Mouse (Mus musculus): ENCODE measurements at regions not wholly inside any gene's neighbourhood (a gene's known extent, or its start where the extent isn't known, plus 50 kb on each side); places are given as distances from the start of the nearest gene placed in this dataset.

- Histone ChIP-seq H3K36me3 (ENCODE audit: control insufficient read depth, insufficient read depth, low read length) (no peaks in the 10 kb centered on the region), H3K4me2 (ENCODE audit: low read length) (no peak overlapping the region), H3K4me3 (replicated peaks; ENCODE audit: low read depth, low read length) (no peak overlapping the region), H3K27ac (replicated peaks; ENCODE audit: low read depth, low read length) (no peak overlapping the region), H3K27me3 (ENCODE audit: control insufficient read depth, insufficient read depth, low read length) (no peaks in the 10 kb centered on the region), H3K9ac (replicated peaks; ENCODE audit: low read length) (no peak overlapping the region), H3K9me3 (ENCODE audit: control insufficient read depth, low read length) (no peaks in the 10 kb centered on the region), H3K4me1 (ENCODE audit: control insufficient read depth, insufficient read depth, low read length) (no peaks in the 10 kb centered on the region)
- WGBS = 86% methylated on average over 3 of the region's 3 CpGs
- ATAC-seq (ENCODE audit: low FRiP score, low TSS enrichment) = no peak
- DNase-seq = no peak
Observed at GRCm38 (mm10) chr17:54214804-54215203, 84.0 kb downstream of the Slc5a7 start.

GRCm38 (mm10) chr17:54201710-54202109 is 97.1 kb downstream of the Slc5a7 start:
- WGBS = 55% methylated on average over 3 of the region's 3 CpGs
- no peak overlapping the region for H3K9ac ChIP-seq (replicated peaks; ENCODE audit: low read length)
- DNase-seq = peak; percentile 31
- H3K9me3 ChIP-seq (ENCODE audit: control insufficient read depth, low read length) = no peaks in the 10 kb centered on the region
- H3K4me3 ChIP-seq (replicated peaks; ENCODE audit: low read depth, low read length) = no peak overlapping the region
- H3K4me1 ChIP-seq (ENCODE audit: control insufficient read depth, insufficient read depth, low read length) = no peaks in the 10 kb centered on the region
- no peaks in the 10 kb centered on the region for H3K27me3 ChIP-seq (ENCODE audit: control insufficient read depth, insufficient read depth, low read length)
- no peak overlapping the region for H3K27ac ChIP-seq (replicated peaks; ENCODE audit: low read depth, low read length)
- H3K36me3 ChIP-seq (ENCODE audit: control insufficient read depth, insufficient read depth, low read length) = no peaks in the 10 kb centered on the region
- peak; percentile 24; the same call in 1 of the 2 replicates for ATAC-seq (ENCODE audit: low FRiP score, low TSS enrichment)
- H3K4me2 ChIP-seq (ENCODE audit: low read length) = no peak overlapping the region

GRCm38 (mm10) chr17:54192231-54192573 is 106.6 kb downstream of the Slc5a7 start:
- H3K9ac ChIP-seq (replicated peaks; ENCODE audit: low read length) = no peak overlapping the region
- H3K27me3 ChIP-seq (ENCODE audit: control insufficient read depth, insufficient read depth, low read length) = no peaks in the 10 kb centered on the region
- ATAC-seq (ENCODE audit: low FRiP score, low TSS enrichment) (peak; percentile 8; the same call in 1 of the 2 replicates), DNase-seq (no peak)
- no peak overlapping the region for H3K4me2 ChIP-seq (ENCODE audit: low read length)
- H3K27ac ChIP-seq (replicated peaks; ENCODE audit: low read depth, low read length) = no peak overlapping the region
- H3K4me3 ChIP-seq (replicated peaks; ENCODE audit: low read depth, low read length) = no peak overlapping the region
- no peaks in the 10 kb centered on the region for H3K9me3 ChIP-seq (ENCODE audit: control insufficient read depth, low read length)
- no peaks in the 10 kb centered on the region for H3K4me1 ChIP-seq (ENCODE audit: control insufficient read depth, insufficient read depth, low read length)
- H3K36me3 ChIP-seq (ENCODE audit: control insufficient read depth, insufficient read depth, low read length) = no peaks in the 10 kb centered on the region
- 67% methylated on average over 3 of the region's 3 CpGs for WGBS

- peak; percentile 84 for ATAC-seq (ENCODE audit: low FRiP score, low TSS enrichment)
- Histone ChIP-seq H3K4me1 (ENCODE audit: control insufficient read depth, insufficient read depth, low read length) (no peaks in the 10 kb centered on the region), H3K4me2 (ENCODE audit: low read length) (no peak overlapping the region), H3K9me3 (ENCODE audit: control insufficient read depth, low read length) (no peaks in the 10 kb centered on the region), H3K9ac (replicated peaks; ENCODE audit: low read length) (no peak overlapping the region), H3K27me3 (ENCODE audit: control insufficient read depth, insufficient read depth, low read length) (no peaks in the 10 kb centered on the region), H3K4me3 (replicated peaks; ENCODE audit: low read depth, low read length) (no peak overlapping the region), H3K27ac (replicated peaks; ENCODE audit: low read depth, low read length) (no peak overlapping the region), H3K36me3 (ENCODE audit: control insufficient read depth, insufficient read depth, low read length) (no peaks in the 10 kb centered on the region)
- 50% methylated on average over 5 of the region's 5 CpGs for WGBS
- DNase-seq = peak; percentile 67
Observed at GRCm38 (mm10) chr17:54191526-54192230, 107.2 kb downstream of the Slc5a7 start.

DNA sequence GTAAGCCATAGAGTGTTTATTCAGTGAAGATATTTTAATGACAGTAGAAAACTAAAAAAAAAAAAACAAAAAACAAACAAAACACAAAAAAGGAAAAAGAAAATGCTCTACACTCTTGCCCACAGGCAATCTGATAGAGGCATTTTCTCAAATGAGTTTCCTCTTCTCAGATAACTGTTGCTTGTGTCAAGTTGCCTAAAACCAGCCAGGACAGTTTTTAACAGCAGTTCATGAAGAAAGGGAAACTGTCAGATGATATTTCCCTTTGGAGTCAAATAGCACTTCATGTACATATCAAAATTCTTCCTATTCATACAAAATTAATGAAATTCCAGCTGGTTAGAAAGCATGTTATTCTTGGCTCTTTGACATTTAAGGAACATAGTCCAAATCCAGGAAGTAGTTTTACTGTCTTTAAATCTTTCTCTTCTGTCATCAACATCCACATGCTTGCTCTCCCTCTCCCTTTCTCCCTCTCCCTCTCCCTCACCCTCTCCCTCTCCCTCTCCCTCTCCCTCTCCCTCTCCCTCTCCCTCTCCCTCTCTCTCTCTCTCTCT is 109.8 kb downstream of the Slc5a7 start:
- Histone ChIP-seq H3K36me3 (ENCODE audit: control insufficient read depth, insufficient read depth, low read length) (no peaks in the 10 kb centered on the region), H3K9me3 (ENCODE audit: control insufficient read depth, low read length) (no peaks in the 10 kb centered on the region), H3K9ac (replicated peaks; ENCODE audit: low read length) (no peak overlapping the region), H3K4me2 (ENCODE audit: low read length) (no peak overlapping the region), H3K4me1 (ENCODE audit: control insufficient read depth, insufficient read depth, low read length) (no peaks in the 10 kb centered on the region), H3K27ac (replicated peaks; ENCODE audit: low read depth, low read length) (no peak overlapping the region), H3K4me3 (replicated peaks; ENCODE audit: low read depth, low read length) (no peak overlapping the region), H3K27me3 (ENCODE audit: control insufficient read depth, insufficient read depth, low read length) (no peaks in the 10 kb centered on the region)
- ATAC-seq (ENCODE audit: low FRiP score, low TSS enrichment) = no peak
- no peak for DNase-seq

GRCm38 (mm10) chr17:54182073-54182472 is 116.8 kb downstream of the Slc5a7 start:
- Histone ChIP-seq H3K27me3 (ENCODE audit: control insufficient read depth, insufficient read depth, low read length) (no peaks in the 10 kb centered on the region), H3K27ac (replicated peaks; ENCODE audit: low read depth, low read length) (no peak overlapping the region), H3K4me3 (replicated peaks; ENCODE audit: low read depth, low read length) (no peak overlapping the region), H3K9ac (replicated peaks; ENCODE audit: low read length) (no peak overlapping the region), H3K36me3 (ENCODE audit: control insufficient read depth, insufficient read depth, low read length) (no peaks in the 10 kb centered on the region), H3K9me3 (ENCODE audit: control insufficient read depth, low read length) (no peaks in the 10 kb centered on the region), H3K4me2 (ENCODE audit: low read length) (no peak overlapping the region), H3K4me1 (ENCODE audit: control insufficient read depth, insufficient read depth, low read length) (no peaks in the 10 kb centered on the region)
- ATAC-seq (ENCODE audit: low FRiP score, low TSS enrichment) (no peak), DNase-seq (no peak)

DNA sequence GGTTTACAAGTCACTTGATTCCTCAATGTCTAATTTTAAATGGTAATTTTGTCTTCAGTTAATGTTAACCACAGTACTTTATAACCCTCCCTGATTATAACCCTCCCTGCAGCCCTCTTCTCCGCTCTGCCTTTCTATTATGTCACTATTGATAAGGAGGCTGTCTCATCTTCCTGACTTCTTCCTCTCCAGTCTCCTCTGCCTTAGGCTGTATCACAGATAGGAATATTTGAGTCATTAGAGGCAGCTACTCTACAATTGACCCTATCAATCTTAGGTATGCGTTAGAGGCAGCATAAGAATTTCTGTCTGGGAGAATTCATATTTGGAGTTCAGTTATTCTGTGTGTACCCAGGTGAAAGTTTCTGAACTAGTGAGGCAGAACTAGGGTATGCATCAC is 118.3 kb downstream of the Slc5a7 start:
- 94% methylated on average over 2 of the region's 2 CpGs for WGBS
- ATAC-seq (ENCODE audit: low FRiP score, low TSS enrichment) (no peak), DNase-seq (no peak)
- no peaks in the 10 kb centered on the region for H3K27me3 ChIP-seq (ENCODE audit: control insufficient read depth, insufficient read depth, low read length)
- no peak overlapping the region for H3K9ac ChIP-seq (replicated peaks; ENCODE audit: low read length)
- no peaks in the 10 kb centered on the region for H3K36me3 ChIP-seq (ENCODE audit: control insufficient read depth, insufficient read depth, low read length)
- H3K27ac ChIP-seq (replicated peaks; ENCODE audit: low read depth, low read length) = no peak overlapping the region
- H3K4me3 ChIP-seq (replicated peaks; ENCODE audit: low read depth, low read length) = no peak overlapping the region
- H3K4me1 ChIP-seq (ENCODE audit: control insufficient read depth, insufficient read depth, low read length) = no peaks in the 10 kb centered on the region
- H3K4me2 ChIP-seq (ENCODE audit: low read length) = no peak overlapping the region
- H3K9me3 ChIP-seq (ENCODE audit: control insufficient read depth, low read length) = no peaks in the 10 kb centered on the region

GRCm38 (mm10) chr17:54170762-54171161 is 128.1 kb downstream of the Slc5a7 start:
- H3K4me1 ChIP-seq (ENCODE audit: control insufficient read depth, insufficient read depth, low read length) = no peaks in the 10 kb centered on the region
- H3K4me2 ChIP-seq (ENCODE audit: low read length) = no peak overlapping the region
- DNase-seq (no peak), ATAC-seq (ENCODE audit: low FRiP score, low TSS enrichment) (no peak)
- H3K9me3 ChIP-seq (ENCODE audit: control insufficient read depth, low read length) = no peaks in the 10 kb centered on the region
- H3K27me3 ChIP-seq (ENCODE audit: control insufficient read depth, insufficient read depth, low read length) = no peaks in the 10 kb centered on the region
- H3K9ac ChIP-seq (replicated peaks; ENCODE audit: low read length) = no peak overlapping the region
- no peak overlapping the region for H3K4me3 ChIP-seq (replicated peaks; ENCODE audit: low read depth, low read length)
- no peaks in the 10 kb centered on the region for H3K36me3 ChIP-seq (ENCODE audit: control insufficient read depth, insufficient read depth, low read length)
- WGBS = 82% methylated on average over 1 of the region's 1 CpGs
- H3K27ac ChIP-seq (replicated peaks; ENCODE audit: low read depth, low read length) = no peak overlapping the region

GRCm38 (mm10) chr17:54168039-54168438 is 130.8 kb downstream of the Slc5a7 start:
- H3K36me3 ChIP-seq (ENCODE audit: control insufficient read depth, insufficient read depth, low read length) = no peaks in the 10 kb centered on the region
- H3K27me3 ChIP-seq (ENCODE audit: control insufficient read depth, insufficient read depth, low read length) = no peaks in the 10 kb centered on the region
- H3K27ac ChIP-seq (replicated peaks; ENCODE audit: low read depth, low read length) = no peak overlapping the region
- H3K4me2 ChIP-seq (ENCODE audit: low read length) = no peak overlapping the region
- H3K4me1 ChIP-seq (ENCODE audit: control insufficient read depth, insufficient read depth, low read length) = no peaks in the 10 kb centered on the region
- no peaks in the 10 kb centered on the region for H3K9me3 ChIP-seq (ENCODE audit: control insufficient read depth, low read length)
- H3K4me3 ChIP-seq (replicated peaks; ENCODE audit: low read depth, low read length) = no peak overlapping the region
- no peak for ATAC-seq (ENCODE audit: low FRiP score, low TSS enrichment)
- DNase-seq = no peak
- no peak overlapping the region for H3K9ac ChIP-seq (replicated peaks; ENCODE audit: low read length)
- WGBS = 34% methylated on average over 1 of the region's 1 CpGs
